Mouse (Mus musculus): ENCODE results near the gene Rpl27.

GRCm38 (mm10) chr11:101474298-101474697, 32.2 kb downstream of the Rpl27 start:
- no peak for TF ChIP-seq CHD2 (IDR thresholded peaks at IDR 0.05; ENCODE audit: low read depth, low read length)
- TF ChIP-seq MAFK (IDR thresholded peaks at IDR 0.05; ENCODE audit: insufficient read depth, low read depth, low read length), result no peak
- TF ChIP-seq ZC3H11A (IDR thresholded peaks at IDR 0.05; ENCODE audit: borderline replicate concordance, low read depth, low read length), result no peak
